Mouse (Mus musculus): ENCODE data around the gene Elovl5. TPM values are rescaled to one million over a fixed set of nuclear protein-coding genes. Genes with fewer than 3 reads are reported as not detected.
"Not testable (repeated sequence)": the region's sequence is repeated elsewhere in the genome, so short reads cannot be mapped to it uniquely, and the experiment has no call there.

The Elovl5 gene
- total RNA-seq, 2 experiments from 2014 or later: 31.4 to 37.8 TPM

DNA sequence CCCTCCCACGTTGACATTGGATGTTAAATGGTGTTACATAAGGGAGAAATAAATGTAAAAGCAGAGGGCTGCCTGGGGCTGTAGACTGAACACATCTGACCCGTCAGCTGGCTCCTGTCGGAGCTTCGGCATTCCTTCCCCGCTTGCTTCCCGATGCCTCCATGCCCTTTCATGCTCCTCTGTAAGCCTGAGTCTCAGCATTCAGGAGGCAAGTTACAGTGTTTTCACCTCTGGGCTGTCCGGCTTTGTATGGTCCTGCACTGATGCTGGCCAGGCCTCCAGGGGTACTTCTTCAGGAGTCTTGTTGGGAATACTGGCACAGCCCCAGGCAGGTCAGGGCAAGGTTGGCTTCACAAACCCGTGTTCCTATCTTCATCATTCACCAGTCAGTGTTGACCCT, 72.5 kb downstream of the Elovl5 start:
- DNase-seq (ENCODE audit: low spot score): no peak
- intact Hi-C loops (cut with DNase I): loop anchor here (5.0 kb wide), 1 partner anchor 47 kb away; no protein-coding TSS in a partner anchor

DNA sequence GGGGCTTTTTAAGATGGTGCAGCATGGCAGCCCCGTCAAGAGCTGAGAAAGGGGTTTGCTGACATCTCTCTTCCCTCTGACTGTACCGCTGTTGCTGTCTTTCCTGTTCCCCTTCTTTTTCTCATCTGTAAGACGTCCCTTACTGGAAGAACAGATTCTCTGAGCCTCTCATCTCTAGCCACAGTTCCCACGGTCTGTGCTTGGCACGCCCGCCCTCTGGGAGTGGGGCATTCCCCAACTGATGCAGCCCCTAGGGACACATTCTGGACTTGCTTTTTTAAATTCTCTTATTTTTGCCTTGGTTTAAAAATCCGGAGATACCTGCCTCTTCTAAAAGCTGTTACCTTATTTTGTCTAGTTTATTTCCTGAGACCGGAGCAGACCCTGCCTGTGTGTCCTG, 73.1 kb downstream of the Elovl5 start:
- intact Hi-C loops (cut with DNase I): no loop called here
- DNase-seq (ENCODE audit: low spot score): no peak

DNA sequence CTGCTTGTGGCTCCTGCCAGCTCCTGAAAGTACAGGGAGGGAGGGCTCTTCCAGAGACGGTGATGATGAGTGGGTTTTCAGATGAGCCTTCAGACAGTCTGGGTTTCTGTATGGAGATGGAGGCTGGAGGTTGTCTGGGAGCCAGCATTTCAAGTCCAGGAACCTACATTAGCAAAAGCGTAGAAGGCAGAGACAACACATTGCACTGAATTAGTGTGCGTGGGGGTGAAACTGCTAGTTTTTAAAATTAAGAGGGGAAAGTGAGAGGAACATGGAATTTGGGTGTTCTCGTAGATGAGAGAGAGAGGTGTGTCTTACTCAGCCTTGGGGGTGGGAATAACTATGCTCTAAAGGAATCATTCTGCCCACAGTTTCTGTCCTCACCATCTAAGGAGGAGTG, 74.5 kb downstream of the Elovl5 start:
- intact Hi-C loops (cut with DNase I): no loop called here
- no peak for DNase-seq (ENCODE audit: low spot score)

DNA sequence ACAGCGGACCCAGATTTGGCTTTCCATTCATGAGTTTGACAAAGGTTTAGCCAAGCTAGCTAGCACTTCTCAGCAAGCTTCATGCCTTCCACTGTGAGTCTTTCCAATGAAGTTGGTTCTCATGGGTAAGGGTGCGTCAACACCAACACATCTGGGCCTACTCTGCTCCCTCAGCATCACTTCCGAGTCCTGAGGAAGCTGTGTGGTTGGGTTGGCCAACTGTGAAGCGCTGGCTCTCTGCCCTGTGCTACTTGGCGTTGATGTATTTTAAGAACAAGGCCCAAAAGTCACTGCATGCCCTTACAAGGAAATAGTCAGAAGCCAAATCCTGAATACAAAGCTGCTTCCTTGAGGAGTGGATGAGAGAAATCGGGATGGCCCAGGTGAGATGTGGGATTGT, 75.1 kb downstream of the Elovl5 start:
- DNase-seq (ENCODE audit: low spot score): no peak
- intact Hi-C loops (cut with DNase I): no loop called here

DNA sequence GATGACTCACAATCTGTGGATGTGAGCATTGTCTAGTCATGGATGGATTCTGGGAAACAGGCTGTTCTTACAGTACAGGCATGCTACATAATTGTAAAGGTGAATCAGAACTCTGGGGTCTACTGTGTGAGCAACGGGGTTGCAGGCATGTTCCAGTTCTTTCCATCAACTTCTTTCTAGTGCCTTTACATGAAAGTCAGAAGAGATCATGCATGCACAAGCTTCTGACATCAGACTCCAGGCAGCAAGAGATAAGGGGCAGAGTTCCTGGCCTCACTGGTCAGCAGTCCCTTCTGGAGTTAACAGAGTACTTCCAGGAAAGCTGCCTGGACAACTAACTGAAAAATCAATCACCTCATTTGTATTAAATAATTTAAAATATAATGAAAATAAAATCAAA, 75.9 kb downstream of the Elovl5 start:
- no peak for DNase-seq (ENCODE audit: low spot score)
- intact Hi-C loops (cut with DNase I): no loop called here

DNA sequence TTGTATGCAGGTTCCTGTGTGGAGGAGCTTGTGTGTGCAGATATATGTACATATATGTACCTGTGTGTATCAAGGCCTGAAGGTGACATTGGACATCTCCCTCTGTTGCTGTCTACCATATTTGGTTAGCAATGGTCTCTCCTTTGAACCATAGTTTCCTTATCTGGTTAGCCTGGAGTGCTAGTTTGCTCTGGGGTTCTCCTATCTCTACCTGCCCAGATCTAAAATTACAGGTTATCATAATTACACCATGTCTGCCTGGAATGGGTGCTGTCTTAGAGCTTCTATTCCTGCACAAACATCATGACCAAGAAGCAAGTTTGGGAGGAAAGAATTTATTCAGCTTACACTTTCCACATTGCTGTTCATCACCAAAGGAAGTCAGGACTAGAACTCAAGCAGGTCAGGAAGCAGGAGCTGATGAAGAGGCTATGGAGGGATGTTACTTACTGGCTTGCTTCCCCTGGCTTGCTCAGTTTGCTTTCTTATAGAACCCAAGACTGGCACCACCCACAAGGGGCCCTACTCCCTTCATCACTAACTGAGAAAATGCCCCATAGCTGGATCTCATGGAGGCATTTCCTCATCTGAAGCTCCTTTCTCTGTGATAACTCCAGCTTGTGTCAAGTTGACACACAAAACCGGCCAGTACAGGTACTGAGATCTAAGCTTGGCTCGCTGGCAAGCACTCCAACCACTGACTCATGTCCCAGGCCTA, 76.5 kb downstream of the Elovl5 start:
- DNase-seq (ENCODE audit: low spot score); intact Hi-C loops (cut with DNase I): not testable (repeated sequence)

DNA sequence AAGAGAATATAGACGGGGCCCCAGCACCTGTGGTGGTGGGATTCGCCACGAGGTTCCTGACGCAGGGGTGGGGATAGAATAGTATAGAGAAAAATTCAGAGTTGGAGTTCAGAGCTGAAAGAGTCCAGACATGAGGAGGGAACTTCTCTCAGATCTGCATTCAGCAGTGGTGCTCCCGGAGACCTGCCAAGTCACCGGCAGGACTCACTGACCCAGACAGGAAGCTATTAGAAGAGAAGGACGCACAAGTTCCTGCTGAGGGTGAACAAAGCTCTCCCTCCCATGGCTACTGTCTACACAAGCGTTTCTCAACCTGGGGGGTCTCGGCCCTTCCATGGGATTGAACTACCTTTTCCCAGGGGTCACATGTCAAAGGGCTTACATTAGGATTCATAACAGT, 78.1 kb downstream of the Elovl5 start:
- no peak for DNase-seq (ENCODE audit: low spot score)
- intact Hi-C loops (cut with DNase I): no loop called here

DNA sequence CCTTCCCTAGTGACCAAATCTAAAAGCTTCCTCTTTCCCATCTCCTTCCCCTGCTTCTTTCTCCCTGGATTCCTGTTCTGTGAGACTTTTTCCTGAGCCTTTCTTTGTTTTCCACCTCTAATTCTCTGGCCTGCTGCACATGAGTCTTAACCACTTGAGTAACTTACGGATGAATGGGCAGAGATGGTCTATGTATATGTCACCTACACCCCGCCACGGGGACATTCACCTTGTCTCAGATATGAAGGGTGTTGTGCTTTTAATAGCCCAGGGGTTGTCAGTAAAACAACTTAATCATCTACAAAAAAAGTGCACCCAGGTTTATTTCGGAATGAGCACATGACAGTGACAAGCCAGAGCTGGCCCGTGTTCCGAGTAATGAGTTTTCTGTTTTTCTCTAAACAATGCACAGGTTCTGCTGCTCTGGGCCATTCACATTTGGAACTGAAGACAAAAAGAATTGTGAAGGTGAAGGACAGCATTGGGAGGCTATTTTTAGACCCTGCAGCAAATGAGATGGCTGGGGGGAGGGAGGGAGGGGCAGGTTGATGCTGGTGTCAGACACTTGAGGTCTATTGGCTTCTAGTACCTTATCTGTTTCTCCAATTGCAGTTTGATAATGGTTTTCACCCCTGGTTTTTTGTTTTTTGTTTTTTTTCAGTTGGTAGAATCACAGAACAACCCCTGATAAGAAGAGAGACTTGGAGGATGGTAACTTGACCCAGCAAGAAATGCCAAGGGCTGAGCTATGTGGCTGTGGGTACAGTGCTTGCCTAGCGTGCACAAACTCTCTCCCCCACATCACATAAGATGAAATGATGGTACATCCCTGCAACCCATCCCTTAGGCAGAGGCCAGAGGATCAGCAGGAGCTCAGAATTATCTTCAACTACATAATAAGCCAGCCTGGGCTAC, 83.7 kb downstream of the Elovl5 start:
- intact Hi-C loops (cut with DNase I): no loop called here
- DNase-seq (ENCODE audit: low spot score): no peak

DNA sequence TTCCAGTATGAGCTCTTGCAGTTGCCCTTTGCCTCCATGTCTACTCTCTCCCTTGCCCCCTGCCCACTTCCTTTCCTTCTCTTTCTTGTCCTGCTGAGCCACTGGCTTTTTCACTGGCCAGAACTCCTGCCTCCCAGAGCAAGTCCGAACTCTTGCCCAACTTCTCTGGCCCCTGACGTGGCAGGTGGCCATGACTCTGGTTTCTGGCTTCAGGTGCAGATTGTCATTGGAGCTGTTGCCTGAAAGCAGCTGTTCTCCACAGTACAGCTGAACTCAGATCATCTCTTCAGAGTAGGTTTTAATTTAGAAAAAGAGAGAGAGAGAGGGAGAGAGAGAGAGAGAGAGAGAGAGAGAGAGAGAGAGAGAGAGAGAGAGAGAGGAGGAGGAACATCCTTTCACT, 86.1 kb downstream of the Elovl5 start:
- intact Hi-C loops (cut with DNase I): no loop called here
- no peak for DNase-seq (ENCODE audit: low spot score)

DNA sequence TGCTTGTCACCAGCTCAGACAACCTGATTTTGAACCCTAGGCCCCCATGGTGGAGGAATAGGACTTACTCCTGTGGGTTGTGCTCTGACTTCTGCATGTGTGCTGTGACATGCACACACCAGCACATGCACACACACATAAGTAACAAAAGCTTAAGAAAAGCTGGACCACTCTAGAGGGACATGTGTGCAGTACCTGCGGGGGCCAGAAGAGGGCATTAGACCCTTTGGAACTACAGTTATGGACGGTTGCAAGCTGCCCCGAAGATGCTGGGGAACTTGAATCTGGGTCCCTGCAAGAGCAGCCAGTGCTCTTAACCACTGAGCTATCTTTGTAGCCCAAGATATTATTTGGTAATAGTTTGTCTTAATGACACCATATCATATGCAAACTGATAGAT, 88.3 kb downstream of the Elovl5 start:
- DNase-seq (ENCODE audit: low spot score): no peak
- intact Hi-C loops (cut with DNase I): no loop called here

DNA sequence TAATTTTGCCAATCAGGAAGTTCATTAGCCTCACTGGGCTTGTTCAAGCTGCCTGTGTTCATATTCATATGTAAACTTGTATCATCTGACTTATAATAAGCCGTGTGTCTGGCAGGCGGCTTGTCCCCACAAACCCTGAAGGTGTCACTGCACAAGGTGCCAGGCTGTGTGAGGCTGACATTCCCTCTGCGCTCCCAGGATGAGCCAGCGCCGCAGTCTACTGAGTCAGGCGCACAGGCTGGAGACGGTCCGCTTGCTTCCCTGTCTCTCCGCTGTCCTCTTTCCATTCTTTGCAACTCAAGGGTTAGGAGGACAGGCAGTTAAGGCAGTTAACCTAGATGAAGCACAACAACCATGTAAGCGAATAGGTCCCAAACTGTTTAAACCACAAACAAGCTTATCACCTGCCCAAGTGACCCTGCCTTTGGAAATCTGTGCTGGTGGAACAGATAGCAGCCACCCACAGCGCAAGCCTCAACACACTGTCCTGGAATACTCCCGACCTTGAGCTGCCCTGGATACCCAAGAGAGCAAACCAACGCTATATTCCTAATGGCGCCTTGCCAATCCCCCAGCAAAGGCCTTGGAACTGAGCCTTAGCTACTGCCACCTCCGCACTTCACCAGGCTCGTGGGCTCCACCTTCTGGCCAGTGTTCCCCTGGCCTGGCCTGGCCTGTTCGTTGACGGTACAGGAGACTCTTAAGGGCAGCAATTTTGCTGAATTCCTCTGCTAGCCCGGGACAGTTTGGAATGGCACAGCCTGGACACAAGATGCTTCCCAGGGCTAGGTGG, 89.2 kb downstream of the Elovl5 start:
- intact Hi-C loops (cut with DNase I): loop anchor here (1.0 to 2.0 kb wide), 2 partner anchors 96 to 200 kb away; no protein-coding TSS in a partner anchor

DNA sequence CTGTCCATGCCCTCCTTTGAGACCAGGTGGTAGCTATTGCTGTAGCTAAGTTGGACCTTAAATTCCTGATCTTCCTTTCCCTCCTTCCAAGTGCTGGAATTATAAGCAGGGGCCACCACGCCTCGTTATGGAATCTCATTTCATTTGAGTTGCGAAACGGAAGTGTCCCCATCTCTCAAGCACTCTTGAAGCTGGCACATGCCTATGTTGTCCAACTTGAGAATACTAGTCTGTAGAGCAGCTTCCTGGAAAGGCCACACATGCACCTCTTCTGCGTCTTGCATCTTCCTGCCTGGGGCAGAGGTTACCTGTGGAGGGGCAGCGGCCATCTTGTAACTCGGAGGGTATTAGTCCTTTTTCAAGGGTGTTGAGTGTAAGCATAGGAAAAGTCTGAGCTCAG, 92.2 kb downstream of the Elovl5 start:
- DNase-seq (ENCODE audit: low spot score): no peak
- intact Hi-C loops (cut with DNase I): no loop called here

More for the DNA sequence above, 89.2 kb downstream of the Elovl5 start:
- DNase-seq (ENCODE audit: low spot score): peak; percentile 64

DNA sequence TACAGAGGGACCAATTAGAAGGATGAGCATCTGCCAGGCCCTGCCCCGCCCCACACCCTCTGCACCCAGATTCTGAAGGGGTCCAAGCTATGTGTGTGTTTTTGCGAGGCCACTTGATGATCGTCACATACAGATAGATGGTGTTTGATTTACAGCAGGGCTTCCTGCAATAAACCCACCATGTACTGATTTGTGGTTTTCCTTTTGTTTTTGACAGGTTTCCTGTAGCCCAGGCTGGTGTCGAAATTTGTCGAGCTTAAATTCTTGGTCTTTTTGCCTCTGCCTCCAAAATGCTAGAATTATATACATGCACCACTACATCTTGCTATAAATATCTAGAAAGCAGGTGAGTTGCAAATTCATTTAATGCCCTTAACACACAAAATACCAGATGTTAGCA, 93.0 kb downstream of the Elovl5 start:
- no peak for DNase-seq (ENCODE audit: low spot score)
- intact Hi-C loops (cut with DNase I): no loop called here

DNA sequence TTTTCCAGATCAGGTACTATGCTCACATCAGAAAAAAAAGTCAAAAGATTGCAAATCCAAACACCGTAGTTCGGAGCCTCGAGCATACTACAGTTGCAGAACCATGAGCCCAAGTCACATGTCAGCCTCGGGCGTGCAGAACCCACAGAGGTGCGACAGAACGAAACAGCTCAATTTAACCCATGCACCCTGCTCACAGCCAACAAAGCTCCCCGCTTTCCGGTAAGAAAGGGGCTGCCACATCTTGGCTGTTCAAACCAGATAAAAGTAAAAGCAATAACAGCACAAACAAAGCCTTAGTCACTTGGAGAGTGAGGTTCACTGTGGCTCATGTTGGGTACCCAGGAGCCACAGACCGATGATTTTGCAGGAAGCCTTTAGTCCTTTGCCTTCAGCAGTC, 93.5 kb downstream of the Elovl5 start:
- intact Hi-C loops (cut with DNase I): no loop called here

DNA sequence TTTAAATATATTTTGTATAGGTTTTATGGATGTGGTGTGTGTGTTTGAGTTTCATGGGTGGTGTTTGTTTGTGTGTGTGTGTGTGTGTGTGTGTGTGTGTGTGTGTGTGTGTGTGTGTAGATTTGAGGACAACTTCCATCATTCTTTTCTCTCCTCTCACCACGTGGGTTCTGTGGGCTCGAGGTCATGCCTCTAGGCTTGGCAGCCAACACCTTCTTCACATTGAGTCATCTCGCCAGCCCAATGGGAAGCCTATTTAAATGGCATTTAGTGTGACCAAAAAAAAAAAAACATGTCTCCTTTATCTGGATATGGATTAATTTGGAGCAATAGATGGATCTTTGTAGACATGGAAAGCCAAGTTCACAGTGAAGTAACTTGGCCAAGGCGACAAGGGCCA, 94.9 kb downstream of the Elovl5 start:
- intact Hi-C loops (cut with DNase I): no loop called here
- DNase-seq (ENCODE audit: low spot score): no peak

More for the DNA sequence above, 93.5 kb downstream of the Elovl5 start:
- DNase-seq (ENCODE audit: low spot score): no peak

DNA sequence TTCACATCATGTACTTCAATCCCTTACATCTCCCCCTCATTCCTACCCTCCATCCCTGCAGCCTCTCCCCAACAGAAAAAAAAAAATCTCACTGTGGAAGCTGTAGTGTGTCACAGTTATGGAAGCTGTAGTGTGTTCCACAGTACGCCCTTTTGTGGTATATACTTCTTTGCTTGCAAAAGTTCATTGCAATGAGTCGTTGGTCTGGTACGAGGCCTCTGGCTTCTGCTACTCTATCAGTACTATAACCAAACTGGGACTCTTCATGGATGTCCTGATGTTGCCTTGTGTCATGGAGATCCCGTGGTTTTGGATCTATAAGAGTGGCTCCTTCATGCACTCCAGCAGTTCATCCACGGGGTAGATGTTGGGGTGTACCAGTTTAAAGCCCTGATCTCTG, 95.5 kb downstream of the Elovl5 start:
- intact Hi-C loops (cut with DNase I): no loop called here
- DNase-seq (ENCODE audit: low spot score): no peak

DNA sequence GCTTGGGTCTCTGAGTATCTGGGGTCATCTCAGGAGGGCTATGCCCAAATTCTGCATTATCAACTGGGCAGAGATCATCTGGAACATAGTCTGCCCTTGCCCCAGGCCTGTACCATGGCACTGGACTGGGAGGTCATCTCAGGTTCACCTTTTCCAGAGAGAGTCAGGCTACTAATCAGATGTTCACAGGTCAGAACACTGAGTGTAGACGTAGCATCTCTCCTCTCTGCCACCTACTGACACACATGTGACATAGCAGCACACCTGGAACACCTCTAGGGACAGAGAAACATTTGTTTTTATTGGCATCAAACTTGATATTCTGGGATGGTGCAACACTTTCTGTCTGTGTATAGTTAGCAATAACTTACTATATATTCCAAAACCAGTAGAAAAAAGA, 96.6 kb downstream of the Elovl5 start:
- intact Hi-C loops (cut with DNase I): no loop called here

DNA sequence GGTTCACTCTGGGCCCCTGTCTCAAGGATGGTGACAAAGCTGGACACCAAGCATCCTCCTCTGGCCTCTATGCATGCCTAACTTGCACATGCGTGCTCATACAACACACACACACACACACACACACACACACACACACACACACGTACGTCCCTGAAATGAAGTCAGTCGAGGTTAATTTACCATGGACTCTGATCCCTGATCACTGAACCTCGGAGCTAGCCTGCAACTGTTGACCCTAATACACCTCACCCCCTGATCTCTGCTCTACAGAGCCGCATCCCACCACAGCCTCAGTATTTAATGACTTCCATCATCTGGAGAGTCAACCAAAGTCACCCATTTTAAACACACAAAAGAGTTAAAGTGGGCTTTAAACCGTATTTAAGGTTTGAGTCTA, 98.7 kb downstream of the Elovl5 start:
- DNase-seq (ENCODE audit: low spot score): no peak
- intact Hi-C loops (cut with DNase I): no loop called here

More for the DNA sequence above, 96.6 kb downstream of the Elovl5 start:
- no peak for DNase-seq (ENCODE audit: low spot score)

DNA sequence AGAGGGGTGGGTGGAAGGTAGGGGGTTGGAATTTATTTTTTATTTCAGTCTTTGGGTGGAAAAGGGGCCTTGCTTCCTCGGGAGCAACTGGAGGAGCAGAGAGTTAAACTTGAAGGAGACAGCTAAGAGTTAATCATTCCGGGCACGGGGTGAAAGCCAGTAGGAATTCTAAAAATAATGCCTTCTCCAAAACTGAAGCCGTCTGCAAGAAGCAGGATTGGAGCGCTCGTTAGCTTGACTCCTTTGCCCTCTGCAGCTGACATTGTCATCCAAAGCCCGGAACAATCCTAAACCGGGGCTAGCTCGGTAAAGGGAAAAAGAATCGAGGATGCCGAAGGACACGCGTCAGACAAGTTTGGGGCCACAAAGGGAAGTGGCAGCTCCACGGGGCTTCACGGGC, 99.1 kb downstream of the Elovl5 start:
- intact Hi-C loops (cut with DNase I): no loop called here

DNA sequence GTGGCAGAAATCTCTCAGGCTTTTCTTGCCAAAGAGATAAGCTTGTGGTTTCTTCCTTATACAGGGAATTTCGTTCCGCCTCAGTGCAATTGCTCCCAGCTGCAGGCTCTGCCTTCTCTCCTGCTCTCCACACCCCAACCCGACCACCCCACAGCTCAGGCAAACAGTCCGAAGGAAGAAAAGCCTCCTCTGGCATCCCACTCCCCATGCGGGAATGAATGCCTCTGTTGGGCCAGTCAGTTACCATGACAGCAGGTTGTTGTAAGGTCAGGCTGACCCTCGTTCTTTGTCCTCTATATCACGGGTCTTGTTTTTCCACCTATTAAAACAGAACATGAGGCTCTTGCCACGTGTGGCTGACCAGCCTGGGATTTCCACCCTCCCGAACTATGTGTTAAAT, 104.1 kb downstream of the Elovl5 start:
- DNase-seq (ENCODE audit: low spot score): no peak
- intact Hi-C loops (cut with DNase I): loop anchor here (5.0 kb wide), 1 partner anchor 409 kb away; no protein-coding TSS in a partner anchor

More for the DNA sequence above, 99.1 kb downstream of the Elovl5 start:
- DNase-seq (ENCODE audit: low spot score): no peak

Measured in heart, postnatal 25 days (tissue).